Mouse (Mus musculus) frontal cortex, adult (tissue): ENCODE data around the gene Moxd2.

Experiments used
- ATAC-seq: cut with Nextera tagmentation; 2 replicates; pipeline ENCODE4 v1.9.2; 2017; ENCODE audit warnings: mild to moderate bottlenecking, moderate library complexity, mixed read lengths; ENCODE audit not compliant: low TSS enrichment

Moxd2 gene

GRCm38 (mm10) chr6:40887394-40887793 lies at the start of gene Moxd2:
Moxd2 (minus strand) TSS chr6:40887494.
- no peak for ATAC-seq

DNA sequence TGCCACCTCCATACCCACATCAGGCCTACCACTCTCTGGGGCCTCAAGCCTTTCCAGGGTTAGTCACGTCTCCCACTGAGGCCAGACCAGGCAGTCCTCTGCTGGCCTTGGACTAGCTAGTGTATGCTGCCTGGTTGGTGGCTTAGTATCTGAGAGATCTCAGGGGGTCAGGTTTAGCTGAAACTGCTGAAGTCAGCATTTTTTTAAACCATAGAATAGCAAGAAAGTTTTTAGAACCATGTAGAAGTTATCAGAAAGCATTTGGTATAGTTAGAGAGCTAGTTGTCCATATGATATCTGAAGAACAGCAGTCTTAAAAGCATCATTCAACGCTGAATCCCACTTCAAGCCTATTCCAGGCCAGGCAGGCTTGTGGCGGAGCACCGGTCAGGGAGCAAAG lies 32.7 kb upstream of the Moxd2 start:
- ATAC-seq = no peak

DNA sequence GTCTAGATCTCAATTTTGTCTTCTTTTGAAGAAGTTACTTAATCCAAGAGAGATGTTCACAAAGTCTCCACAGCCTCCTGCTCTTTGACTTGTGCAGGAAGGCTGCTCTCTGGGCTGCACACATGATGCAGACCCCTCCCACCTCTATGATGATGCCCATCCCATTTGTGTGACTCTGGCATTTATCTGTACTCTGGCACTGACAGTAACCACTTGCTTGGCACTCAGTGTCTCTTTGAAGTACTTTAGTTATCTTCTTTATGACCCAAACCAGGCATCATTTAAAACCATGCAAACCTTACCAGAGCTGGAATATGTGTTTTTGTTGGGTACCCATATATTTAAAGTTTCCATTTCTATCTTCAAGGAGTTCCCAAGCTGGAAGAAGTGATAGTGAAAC lies 13.0 kb upstream of the Moxd2 start, which contains the start of gene Prss58:
Gene Prss58, minus strand, starts transcription at position 101 of the 400 bp plus-strand sequence.
- no peak for ATAC-seq

DNA sequence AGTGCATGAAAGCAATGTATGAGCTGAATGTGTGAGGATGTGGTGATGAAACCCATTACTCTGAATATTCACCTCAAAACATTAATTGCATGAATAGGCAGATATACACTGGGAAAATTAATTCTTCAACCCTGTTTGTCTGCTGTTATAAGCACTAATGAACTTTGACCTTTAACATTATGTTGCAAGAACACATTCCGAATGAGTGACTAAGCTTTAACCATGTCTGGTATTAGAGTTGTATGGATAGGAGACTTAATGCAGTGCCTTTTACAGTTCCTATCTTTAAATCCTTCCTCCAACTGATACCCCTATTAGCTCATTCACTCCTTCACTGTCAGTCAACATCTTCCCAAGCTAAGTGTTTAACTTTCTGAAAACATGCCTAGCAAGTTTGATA lies 7.4 kb upstream of the Moxd2 start:
- no peak for ATAC-seq

GRCm38 (mm10) chr6:40893577-40893976 lies 6.3 kb upstream of the Moxd2 start:
- peak; percentile 81 for ATAC-seq

DNA sequence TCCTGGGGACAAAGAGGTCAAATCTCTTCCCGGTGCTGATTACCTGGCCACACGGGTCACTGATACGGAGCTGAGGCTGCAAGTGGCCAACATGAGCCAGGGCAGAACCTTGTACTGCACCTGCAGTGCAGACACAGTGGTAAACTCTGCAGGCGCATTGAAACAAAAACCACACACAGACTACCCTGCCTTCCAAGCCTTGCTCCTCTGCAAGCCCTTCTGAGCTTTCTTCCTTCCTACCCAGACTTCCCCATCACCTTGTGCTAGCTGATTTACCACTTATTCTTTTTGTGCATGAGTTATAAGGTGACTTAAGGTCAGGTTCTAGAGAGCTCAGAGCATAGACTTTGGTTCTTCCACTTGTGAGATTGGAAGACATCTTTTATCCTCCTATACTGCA lies 4.5 kb upstream of the Moxd2 start:
- ATAC-seq = no peak

GRCm38 (mm10) chr6:40890973-40891372 lies 3.7 kb upstream of the Moxd2 start:
- no peak for ATAC-seq

DNA sequence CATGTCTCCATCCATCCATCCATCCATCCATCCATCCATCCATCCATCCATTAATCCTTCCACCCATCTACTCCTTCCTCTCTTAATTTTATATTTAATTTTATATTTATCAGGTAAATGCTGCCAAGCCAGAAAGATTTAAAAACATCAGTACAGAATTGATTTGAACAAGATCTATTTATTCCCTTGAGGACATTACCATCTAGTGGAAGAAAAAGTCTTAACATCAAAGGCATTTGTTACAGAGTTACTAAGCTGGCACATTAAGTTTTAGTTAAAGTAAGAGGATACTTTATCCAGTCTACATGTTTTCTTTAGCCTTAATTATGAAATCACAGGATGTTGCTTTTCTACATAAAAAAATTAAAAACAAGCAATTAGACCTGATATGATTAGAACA lies 42.0 kb downstream of the Moxd2 start:
- no peak for ATAC-seq
